Mouse (Mus musculus) neural tube, embryonic 11.5 days (tissue): ENCODE data around the gene Cyp4a31. TPM values are rescaled to one million over a fixed set of nuclear protein-coding genes. Genes with fewer than 3 reads are reported as not detected.
"Not testable (repeated sequence)": the region's sequence is repeated elsewhere in the genome, so short reads cannot be mapped to it uniquely, and the experiment has no call there.

Source experiments
- ATAC-seq: fragments of 200-750 bp; cut with Nextera tagmentation; 2 replicates; pipeline ENCODE4 v1.8.0; 2017; ENCODE audit warnings: moderate number of reproducible peaks, mild to moderate bottlenecking, moderate TSS enrichment, moderate library complexity; ENCODE audit not compliant: insufficient read depth, low FRiP score, low TSS enrichment
- DNase-seq: peaks from one replicate; pipeline ENCODE4 v3.0.0-alpha.2; 2015; ENCODE audit warnings: low spot score
- H3K27ac ChIP-seq: fragments of 300-500 bp; sonication (generic); 2 replicates; pipeline ENCODE4 v1.5.1; 2014; ENCODE audit warnings: low read depth, mild to moderate bottlenecking, low read length
- H3K27me3 ChIP-seq: fragments of 300-500 bp; sonication (generic); 2 replicates; pipeline ENCODE4 v1.6.1; 2014; ENCODE audit warnings: mild to moderate bottlenecking, low read length, mixed read lengths; ENCODE audit not compliant: control insufficient read depth, insufficient read depth
- H3K36me3 ChIP-seq: fragments of 300-500 bp; sonication (generic); 2 replicates; pipeline ENCODE4 v1.6.1; 2014; ENCODE audit warnings: mild to moderate bottlenecking, low read length, moderate library complexity, mixed read lengths; ENCODE audit not compliant: control insufficient read depth, insufficient read depth
- H3K4me1 ChIP-seq: fragments of 300-500 bp; sonication (generic); 2 replicates; pipeline ENCODE4 v1.6.1; 2014; ENCODE audit warnings: low read length, mixed read lengths; ENCODE audit not compliant: control insufficient read depth, insufficient read depth
- H3K4me2 ChIP-seq: fragments of 300-500 bp; sonication (generic); 2 replicates; pipeline ENCODE4 v1.6.1; 2014; ENCODE audit warnings: low read depth, mild to moderate bottlenecking, moderate library complexity
- H3K4me3 ChIP-seq: fragments of 300-500 bp; sonication (generic); 2 replicates; pipeline ENCODE4 v1.5.1; 2014; ENCODE audit warnings: low read depth, low read length
- H3K9ac ChIP-seq: fragments of 300-500 bp; sonication (generic); 2 replicates; pipeline ENCODE4 v1.6.1; 2014; ENCODE audit warnings: mild to moderate bottlenecking, low read length
- H3K9me3 ChIP-seq: fragments of 300-500 bp; sonication (generic); 2 replicates; pipeline ENCODE4 v1.6.1; 2016; ENCODE audit warnings: low read length; ENCODE audit not compliant: control insufficient read depth
- WGBS: fragments of 180-500 bp; shearing (Covaris S2); extraction: QIAGEN DNeasy Blood & Tissue Kit; methylation state at CpG from one replicate; pipeline ENCODE4 v1.1.7; 2014; 5-methylcytosine and 5-hydroxymethylcytosine counted together
- polyA plus RNA-seq: library from polyadenylated mRNA; unstranded; fragments of >200 nt; fragmentation: Nextera tagmentation; extraction: Ambion mirVana; gene quantifications from 2 replicates; pipeline ENCODE4 v1.2.1, GENCODE M21; 2014

Cyp4a31 gene
- polyA plus RNA-seq, 1 experiment from 2014 or later, result not detected

DNA sequence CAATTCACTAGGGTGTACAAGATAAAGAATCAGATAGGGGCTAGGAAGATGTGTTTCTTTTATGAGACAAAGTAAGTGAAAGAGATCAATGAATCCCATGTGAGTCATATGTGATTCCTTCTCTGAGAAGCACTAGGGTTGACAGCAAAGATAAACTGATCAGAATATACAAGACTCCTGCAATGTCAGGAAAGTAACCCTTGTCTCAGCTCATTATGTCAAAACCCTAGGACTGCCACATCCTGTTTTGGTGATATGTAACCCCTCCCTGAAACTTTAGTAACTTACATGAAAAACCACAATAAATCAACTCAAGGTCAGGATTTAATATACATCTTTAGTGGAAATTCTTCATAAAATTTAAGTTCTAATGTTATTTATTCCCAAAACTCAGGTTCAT, 50.6 kb downstream of the Cyp4a31 start:
- H3K4me1 ChIP-seq, result no peaks in the 10 kb centered on the region
- H3K36me3 ChIP-seq, result no peaks in the 10 kb centered on the region
- H3K27ac ChIP-seq, result no peak overlapping the region
- no peak overlapping the region for H3K9ac ChIP-seq
- H3K27me3 ChIP-seq, result no peaks in the 10 kb centered on the region
- DNase-seq (no peak), ATAC-seq (no peak)
- no peak overlapping the region for H3K4me3 ChIP-seq
- no peak overlapping the region for H3K4me2 ChIP-seq
- H3K9me3 ChIP-seq, result no peaks in the 10 kb centered on the region

DNA sequence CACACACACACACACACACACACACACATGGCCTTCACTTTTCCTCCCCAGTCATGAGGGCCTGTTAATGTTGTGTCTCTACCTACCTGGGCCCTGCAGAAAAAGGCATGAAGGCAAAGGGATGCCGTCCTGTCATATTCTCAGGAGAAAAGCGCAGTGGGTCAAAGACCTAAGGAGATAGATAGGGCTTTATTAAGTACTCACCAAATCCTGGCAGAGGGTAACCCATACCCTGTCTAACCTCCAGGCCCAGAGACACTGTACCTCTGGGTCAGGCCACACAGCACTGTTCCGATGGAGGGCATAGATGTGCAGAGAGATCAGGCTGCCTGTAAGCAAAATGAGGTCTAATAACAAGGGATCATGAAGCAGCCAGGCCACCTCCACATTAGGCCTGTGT, 62.1 kb downstream of the Cyp4a31 start:
- not testable (repeated sequence) for H3K36me3 ChIP-seq, H3K4me1 ChIP-seq, ATAC-seq, H3K9ac ChIP-seq, H3K4me3 ChIP-seq, H3K9me3 ChIP-seq, H3K4me2 ChIP-seq, DNase-seq, H3K27me3 ChIP-seq, H3K27ac ChIP-seq
- 97% methylated on average over 3 of the region's 3 CpGs for WGBS

Other genes starting within 250 kb of the Cyp4a31 start
- not detected in 2 replicates for gene Cyp4a12b, start 152.0 kb upstream of the Cyp4a31 start, polyA plus RNA-seq
- gene Cyp4a30b, start 111.0 kb upstream of the Cyp4a31 start, polyA plus RNA-seq, result not detected in 2 replicates
- not detected in 2 replicates for gene Cyp4a14, start 67.5 kb upstream of the Cyp4a31 start, polyA plus RNA-seq
- not detected in 2 replicates for gene Cyp4a10, start 45.4 kb upstream of the Cyp4a31 start, polyA plus RNA-seq
- not detected in 2 replicates for gene Cyp4a32, start 37.3 kb downstream of the Cyp4a31 start, polyA plus RNA-seq
- 0.22 TPM in 1 of 2 replicates, not detected in the other for gene Cyp4b1, start 84.1 kb downstream of the Cyp4a31 start, polyA plus RNA-seq
- gene Efcab14, start 174.1 kb downstream of the Cyp4a31 start, polyA plus RNA-seq, result 42.3 and 44.7 TPM in 2 replicates
- 0.42 TPM in 1 of 2 replicates, not detected in the other for gene Tex38, start 217.4 kb downstream of the Cyp4a31 start, polyA plus RNA-seq
- gene Atpaf1, start 221.2 kb downstream of the Cyp4a31 start, polyA plus RNA-seq, result 51.1 and 51.4 TPM in 2 replicates